Mouse (Mus musculus) midbrain, embryonic 12.5 days (tissue): ENCODE data around the gene Cdh4. TPM values are rescaled to one million over a fixed set of nuclear protein-coding genes. Genes with fewer than 3 reads are reported as not detected.

Experiments used
- ATAC-seq: fragments of 200-750 bp; cut with Nextera tagmentation; 2 replicates; pipeline ENCODE4 v1.8.0; 2017; ENCODE audit warnings: low read depth, moderate TSS enrichment, moderate library complexity; ENCODE audit not compliant: low FRiP score
- H3K27ac ChIP-seq: fragments of 300-500 bp; sonication (generic); replicated peaks from 2 replicates; pipeline ENCODE4 v1.5.1; 2016; ENCODE audit warnings: mild to moderate bottlenecking
- H3K27me3 ChIP-seq: fragments of 300-500 bp; sonication (generic); 2 replicates; pipeline ENCODE4 v1.6.1; 2016; ENCODE audit warnings: mild to moderate bottlenecking
- H3K36me3 ChIP-seq: fragments of 300-500 bp; sonication (generic); 2 replicates; pipeline ENCODE4 v1.6.1; 2016
- H3K4me1 ChIP-seq: fragments of 300-500 bp; sonication (generic); 2 replicates; pipeline ENCODE4 v1.6.1; 2016
- H3K4me2 ChIP-seq: fragments of 300-500 bp; sonication (generic); replicated peaks from 2 replicates; pipeline ENCODE4 v1.6.1; 2016; ENCODE audit warnings: mild to moderate bottlenecking, moderate library complexity
- H3K4me3 ChIP-seq: fragments of 300-500 bp; sonication (generic); 2 replicates; pipeline ENCODE4 v1.5.1; 2016; ENCODE audit warnings: mild to moderate bottlenecking
- H3K9ac ChIP-seq: fragments of 300-500 bp; sonication (generic); replicated peaks from 2 replicates; pipeline ENCODE4 v1.6.1; 2016; ENCODE audit warnings: mild to moderate bottlenecking, moderate library complexity
- H3K9me3 ChIP-seq: fragments of 300-500 bp; sonication (generic); 2 replicates; pipeline ENCODE4 v1.6.1; 2016; ENCODE audit warnings: mild to moderate bottlenecking
- WGBS: fragments of 180-500 bp; shearing (Covaris S2); methylation state at CpG from one replicate; pipeline ENCODE4 v1.1.7; 2016; 5-methylcytosine and 5-hydroxymethylcytosine counted together
- polyA plus RNA-seq: library from polyadenylated mRNA; unstranded; fragments of >200 nt; fragmentation: Nextera tagmentation; extraction: Ambion mirVana; gene quantifications from 2 replicates; pipeline ENCODE4 v1.2.1, GENCODE M21; 2016

The Cdh4 gene
- polyA plus RNA-seq, 1 experiment from 2014 or later: 18.2 TPM

DNA sequence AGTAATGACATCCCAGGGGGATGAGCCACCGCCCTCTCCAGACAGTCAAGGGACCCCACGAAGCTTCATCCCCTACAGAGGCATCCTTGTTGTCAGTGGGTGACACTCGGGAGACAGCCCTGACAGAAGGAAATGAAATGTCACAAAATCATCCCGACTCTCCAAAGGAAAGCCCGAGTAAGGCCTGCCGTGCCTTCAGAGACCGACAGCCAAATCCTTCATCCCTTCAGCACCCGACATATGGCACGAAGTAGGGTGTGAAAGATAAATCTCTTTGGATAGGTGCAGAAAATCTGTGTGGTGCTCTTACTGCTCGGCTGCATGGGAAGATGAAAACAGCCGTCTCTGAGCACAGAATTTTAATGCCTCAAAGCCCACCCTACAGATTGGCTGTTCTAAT, 312.5 kb downstream of the Cdh4 start:
- Histone ChIP-seq H3K4me3 (no peak overlapping the region), H3K36me3 (no peaks in the 10 kb centered on the region), H3K9ac (no peak overlapping the region), H3K27ac (no peak overlapping the region), H3K9me3 (no peaks in the 10 kb centered on the region), H3K4me2 (no peak overlapping the region), H3K4me1 (peaks cover 5% of the 10 kb centered on the region), H3K27me3 (no peaks in the 10 kb centered on the region)
- 75% methylated on average over 11 of the region's 11 CpGs for WGBS
- ATAC-seq: no peak

DNA sequence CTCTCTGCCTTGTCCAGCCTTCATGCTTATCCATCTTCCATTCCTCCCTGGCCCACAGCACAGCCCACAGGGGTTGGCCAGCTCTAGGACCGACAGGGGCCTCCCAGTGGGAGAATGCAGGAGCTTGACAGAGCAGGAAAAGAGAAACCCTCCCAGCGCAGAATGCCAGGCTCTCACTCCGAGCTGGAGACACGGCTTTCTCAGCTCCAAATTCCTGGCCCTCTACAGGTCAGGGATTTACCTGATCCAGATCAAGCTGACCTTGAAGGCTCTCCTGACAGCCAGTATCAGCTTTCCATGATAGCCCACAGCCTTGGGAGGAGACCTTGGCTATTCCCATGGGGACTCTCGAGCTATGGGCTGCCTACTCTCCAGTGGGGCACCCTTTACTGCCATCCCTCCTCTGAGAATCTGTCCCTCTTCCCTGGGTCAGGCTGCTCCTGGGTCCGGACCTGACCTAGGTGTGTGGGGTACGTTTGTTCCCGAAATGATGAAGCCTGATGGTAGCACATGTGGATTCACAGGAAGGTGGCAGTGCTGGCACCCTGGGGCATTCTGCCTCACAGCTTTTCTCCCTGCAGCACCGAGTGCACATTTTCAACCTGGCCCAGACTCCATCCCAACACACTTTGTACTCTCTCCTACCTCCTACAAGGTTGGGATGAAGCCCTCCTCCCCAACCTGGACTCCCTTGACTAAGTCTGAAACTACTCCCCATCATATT, 319.6 kb downstream of the Cdh4 start:
- Histone ChIP-seq H3K4me2 (no peak overlapping the region), H3K27ac (no peak overlapping the region), H3K36me3 (no peaks in the 10 kb centered on the region), H3K9me3 (no peaks in the 10 kb centered on the region), H3K4me1 (peaks cover 30% of the 10 kb centered on the region), H3K4me3 (no peak overlapping the region), H3K9ac (no peak overlapping the region; the same call in 1 of the 2 replicates), H3K27me3 (peaks cover 6% of the 10 kb centered on the region; the same call in 1 of the 2 replicates)
- no peak for ATAC-seq
- 62% methylated on average over 9 of the region's 9 CpGs for WGBS

DNA sequence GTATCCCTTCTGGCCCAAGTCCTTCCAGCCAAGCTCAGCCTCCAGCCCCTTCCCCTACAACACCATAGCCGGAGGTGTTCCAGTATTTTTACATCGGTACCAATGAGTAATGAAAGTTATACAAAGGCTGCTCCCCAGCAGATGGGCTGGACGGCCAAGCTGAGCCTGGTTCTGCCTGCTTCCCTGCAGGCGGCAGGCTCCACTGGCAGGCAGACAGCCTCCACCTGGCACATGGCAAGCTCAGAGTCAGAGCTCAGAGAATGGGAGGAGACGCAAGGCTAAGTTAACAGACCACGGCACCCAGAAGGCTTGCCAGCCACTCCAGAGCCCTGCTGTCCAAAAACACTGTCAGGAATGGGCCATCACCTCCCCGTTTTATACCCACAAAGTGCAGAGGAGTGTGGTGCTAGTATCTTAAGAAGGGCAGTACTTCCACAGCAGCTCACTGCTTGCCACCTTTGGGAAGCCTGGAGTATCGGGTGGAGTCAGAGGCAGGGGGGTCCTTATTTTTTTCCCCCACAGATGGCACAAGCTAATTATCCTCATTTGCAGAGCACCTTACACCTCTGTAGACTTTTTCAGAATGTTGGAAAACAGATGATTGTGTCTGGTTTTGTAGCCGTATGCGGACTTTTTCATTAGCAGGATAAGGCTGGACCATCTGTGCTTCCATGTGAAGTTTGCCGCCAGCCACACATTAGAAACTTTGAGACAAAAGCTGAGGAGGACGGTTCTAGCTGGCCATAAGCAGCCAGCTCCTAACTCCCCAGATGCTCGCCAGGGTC, 320.5 kb downstream of the Cdh4 start:
- Histone ChIP-seq H3K9me3 (no peaks in the 10 kb centered on the region), H3K9ac (no peak overlapping the region), H3K4me2 (no peak overlapping the region), H3K36me3 (no peaks in the 10 kb centered on the region), H3K27me3 (peaks cover 6% of the 10 kb centered on the region; the same call in 1 of the 2 replicates), H3K4me3 (no peak overlapping the region), H3K4me1 (peaks cover 38% of the 10 kb centered on the region), H3K27ac (no peak overlapping the region)
- ATAC-seq: no peak
- WGBS: 68% methylated on average over 13 of the region's 13 CpGs

DNA sequence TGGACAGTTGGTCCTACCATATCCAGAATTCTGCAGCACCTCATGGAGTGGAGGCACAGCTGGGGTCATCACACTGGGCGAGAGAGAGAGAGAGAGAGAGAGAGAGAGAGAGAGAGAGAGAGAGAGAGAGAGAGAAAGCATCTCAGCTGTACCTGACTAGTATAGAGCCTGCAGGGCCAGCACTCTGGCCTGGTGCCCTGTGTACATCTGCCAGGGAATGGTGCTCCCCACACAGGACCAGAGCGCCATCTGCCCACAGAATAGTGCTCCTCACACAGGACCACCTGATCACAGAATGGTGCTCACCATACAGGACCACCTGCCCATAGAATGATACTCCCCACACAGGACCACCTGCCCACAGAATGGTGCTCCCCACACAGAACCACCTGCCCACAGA, 322.2 kb downstream of the Cdh4 start:
- Histone ChIP-seq H3K9me3 (no peaks in the 10 kb centered on the region), H3K27ac (no peak overlapping the region), H3K36me3 (no peaks in the 10 kb centered on the region), H3K27me3 (peaks cover 8% of the 10 kb centered on the region; the same call in 1 of the 2 replicates), H3K4me2 (no peak overlapping the region), H3K4me3 (no peak overlapping the region), H3K9ac (no peak overlapping the region), H3K4me1 (peaks cover 53% of the 10 kb centered on the region)
- 75% methylated on average over 2 of the region's 2 CpGs for WGBS
- ATAC-seq: no peak

DNA sequence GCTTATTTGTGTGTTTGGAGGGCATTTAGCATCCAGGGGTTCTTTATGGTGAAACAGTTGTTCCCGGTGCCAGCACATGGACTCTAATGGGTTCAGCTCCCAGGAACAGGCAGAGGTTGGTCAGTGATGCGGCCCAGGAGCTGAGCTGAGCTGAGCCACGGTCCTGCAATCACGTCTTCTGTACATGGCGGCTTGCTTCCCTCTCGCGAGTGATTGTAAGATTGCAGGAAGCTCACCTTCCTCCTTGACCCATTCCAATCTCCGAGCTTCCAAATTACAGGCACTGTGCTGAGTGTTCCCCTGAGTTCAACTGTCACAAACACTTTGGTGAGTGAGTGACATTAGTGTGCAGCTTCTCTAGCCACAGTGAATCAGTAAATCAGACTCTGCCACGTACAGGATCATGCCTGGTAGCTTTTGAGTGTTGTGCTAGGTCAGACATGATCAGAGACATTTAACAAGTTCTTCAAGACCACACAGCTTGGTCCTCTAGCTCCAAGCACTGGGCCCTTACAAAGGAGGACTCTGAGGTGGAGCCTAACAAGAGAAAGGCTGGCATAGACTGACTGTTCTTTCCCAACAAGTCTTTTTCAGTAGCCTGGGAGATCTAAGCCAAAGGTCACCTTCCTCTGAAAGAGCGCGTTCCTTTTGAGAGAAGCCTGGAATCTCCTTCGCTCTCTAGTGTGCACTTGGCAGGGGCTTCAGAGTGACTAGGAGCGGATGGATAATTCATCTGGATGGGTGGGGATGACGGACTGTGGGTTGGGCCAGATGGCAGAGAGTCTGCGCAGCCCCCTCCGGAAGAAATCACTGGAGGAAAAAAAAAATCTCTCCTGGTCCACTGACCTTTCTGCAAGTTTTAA, 324.7 kb downstream of the Cdh4 start:
- peak overlapping the region; percentile 40 for H3K4me2 ChIP-seq
- H3K36me3 ChIP-seq: no peaks in the 10 kb centered on the region
- H3K4me1 ChIP-seq: peaks cover 50% of the 10 kb centered on the region
- peak; percentile 61 for ATAC-seq
- H3K9me3 ChIP-seq: no peaks in the 10 kb centered on the region
- H3K27ac ChIP-seq: no peak overlapping the region
- H3K27me3 ChIP-seq: peaks cover 8% of the 10 kb centered on the region; the same call in 1 of the 2 replicates
- H3K9ac ChIP-seq: no peak overlapping the region
- 21% methylated on average over 16 of the region's 16 CpGs for WGBS
- 0 out of 2 replicates have a peak overlapping the region, but pooled peaks have one; percentile 5 for H3K4me3 ChIP-seq

DNA sequence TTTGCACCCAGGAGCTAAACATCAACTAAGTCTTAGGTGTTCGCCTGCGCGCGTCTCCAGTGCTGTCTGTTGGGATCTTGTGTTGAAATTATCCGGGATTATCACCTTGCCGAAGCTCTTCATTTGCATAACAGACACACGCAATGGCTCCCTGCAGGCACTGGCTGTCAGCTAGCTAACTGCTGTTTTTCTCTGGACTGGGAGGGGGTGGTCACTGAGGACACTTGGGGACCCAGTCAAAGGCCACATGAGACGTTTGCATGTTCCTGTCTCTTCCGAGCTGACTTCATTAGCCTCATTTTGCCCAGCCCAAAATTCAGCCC, 325.3 kb downstream of the Cdh4 start:
- Histone ChIP-seq H3K9me3 (no peaks in the 10 kb centered on the region), H3K27me3 (peaks cover 8% of the 10 kb centered on the region; the same call in 1 of the 2 replicates), H3K9ac (no peak overlapping the region), H3K36me3 (no peaks in the 10 kb centered on the region), H3K4me3 (0 out of 2 replicates have a peak overlapping the region, but pooled peaks have one; percentile 5), H3K4me1 (peaks cover 45% of the 10 kb centered on the region), H3K4me2 (peak overlapping the region; percentile 40), H3K27ac (no peak overlapping the region; the same call in 1 of the 2 replicates)
- ATAC-seq: no peak
- WGBS: 3% methylated on average over 9 of the region's 9 CpGs

DNA sequence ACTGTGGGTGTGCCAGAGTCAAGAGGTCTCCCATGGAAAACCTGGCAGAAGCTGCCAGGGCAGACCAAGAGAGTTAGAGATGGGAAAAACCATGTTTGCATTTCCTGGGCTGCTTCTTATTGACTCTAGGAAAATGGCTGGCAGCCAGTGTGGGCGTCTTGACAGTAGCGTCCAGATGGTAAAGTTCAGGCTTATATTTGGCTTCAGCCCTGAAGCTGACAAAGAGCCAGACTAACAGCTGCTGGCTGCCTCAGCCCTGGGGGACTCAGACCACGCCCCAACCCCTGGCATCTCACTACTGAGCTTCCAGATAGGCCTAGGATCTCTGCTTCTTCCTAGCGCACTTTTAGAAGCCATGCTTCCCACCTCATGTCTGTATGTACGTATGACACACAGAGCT, 326.9 kb downstream of the Cdh4 start:
- 0 out of 2 replicates have a peak overlapping the region, but pooled peaks have one; percentile 35 for H3K27ac ChIP-seq

DNA sequence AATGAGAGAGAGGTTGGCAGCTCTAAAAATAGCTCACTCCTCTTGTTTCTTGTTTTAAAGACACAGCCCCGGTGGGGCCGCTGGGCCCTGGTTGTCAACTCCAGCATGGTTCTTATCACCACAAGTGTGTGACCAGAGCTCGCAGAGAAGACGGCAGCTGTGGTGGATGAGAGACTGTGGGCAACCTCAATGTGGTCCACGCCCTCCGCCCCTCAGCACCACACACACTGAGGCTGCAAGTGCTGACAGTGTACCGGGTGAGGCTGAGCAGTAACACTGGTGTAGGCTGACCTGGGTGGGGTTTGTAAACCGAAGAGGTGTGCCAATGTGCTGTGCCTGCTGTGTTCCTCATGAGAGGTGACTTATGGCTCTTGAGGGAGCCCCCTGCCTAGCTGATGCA, 327.7 kb downstream of the Cdh4 start:
- Histone ChIP-seq H3K9me3 (no peaks in the 10 kb centered on the region), H3K27me3 (peaks cover 8% of the 10 kb centered on the region; the same call in 1 of the 2 replicates), H3K27ac (no peak overlapping the region), H3K36me3 (no peaks in the 10 kb centered on the region), H3K4me3 (no peak overlapping the region), H3K4me2 (no peak overlapping the region), H3K4me1 (peaks cover 56% of the 10 kb centered on the region), H3K9ac (no peak overlapping the region)
- no peak for ATAC-seq
- WGBS: 85% methylated on average over 8 of the region's 8 CpGs

More for the DNA sequence above, 326.9 kb downstream of the Cdh4 start:
- WGBS: 75% methylated on average over 5 of the region's 5 CpGs
- no peaks in the 10 kb centered on the region for H3K9me3 ChIP-seq
- peaks cover 8% of the 10 kb centered on the region; the same call in 1 of the 2 replicates for H3K27me3 ChIP-seq
- no peak overlapping the region for H3K9ac ChIP-seq
- no peak for ATAC-seq
- H3K4me3 ChIP-seq: no peak overlapping the region
- peaks cover 48% of the 10 kb centered on the region for H3K4me1 ChIP-seq
- H3K4me2 ChIP-seq: no peak overlapping the region
- H3K36me3 ChIP-seq: no peaks in the 10 kb centered on the region

DNA sequence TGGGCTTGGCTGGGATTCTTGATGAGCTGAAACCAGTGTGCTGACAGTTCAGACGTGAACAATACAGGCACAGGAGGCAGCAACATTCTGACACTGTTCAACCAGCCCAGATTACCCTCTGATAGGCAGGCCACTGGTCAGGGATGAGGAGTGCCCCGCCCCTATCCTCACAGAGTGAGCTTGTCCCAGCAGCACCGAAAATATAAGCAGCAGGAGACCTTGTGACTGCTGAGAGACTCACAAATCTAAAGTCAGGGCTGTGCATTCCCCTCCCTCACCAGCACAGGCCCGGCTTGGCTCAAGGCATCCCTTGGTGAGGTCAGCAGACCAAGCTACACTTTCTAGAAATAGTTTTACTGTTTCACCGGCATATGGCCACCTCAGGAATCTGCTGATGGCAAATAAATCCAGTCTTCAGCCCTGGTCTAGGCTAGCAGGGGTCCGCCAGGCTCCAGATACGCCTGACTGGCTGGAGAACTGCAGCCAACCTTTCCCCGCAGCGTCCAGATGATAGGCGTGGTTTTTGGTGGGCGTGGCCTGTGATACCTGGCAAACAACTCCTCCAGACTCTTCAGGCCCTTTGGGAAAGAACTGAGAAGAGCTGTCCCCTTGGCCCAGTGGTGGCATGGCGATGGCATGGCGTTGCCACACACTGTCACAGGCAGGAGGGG, 332.3 kb downstream of the Cdh4 start:
- Histone ChIP-seq H3K27ac (no peak overlapping the region), H3K4me2 (no peak overlapping the region), H3K4me1 (peaks cover 34% of the 10 kb centered on the region), H3K9me3 (no peaks in the 10 kb centered on the region), H3K36me3 (no peaks in the 10 kb centered on the region), H3K4me3 (no peak overlapping the region), H3K9ac (no peak overlapping the region), H3K27me3 (no peaks in the 10 kb centered on the region)
- 11% methylated on average over 13 of the region's 13 CpGs for WGBS
- ATAC-seq: 0 out of 2 replicates have a peak, but pooled peaks have one; percentile 50

DNA sequence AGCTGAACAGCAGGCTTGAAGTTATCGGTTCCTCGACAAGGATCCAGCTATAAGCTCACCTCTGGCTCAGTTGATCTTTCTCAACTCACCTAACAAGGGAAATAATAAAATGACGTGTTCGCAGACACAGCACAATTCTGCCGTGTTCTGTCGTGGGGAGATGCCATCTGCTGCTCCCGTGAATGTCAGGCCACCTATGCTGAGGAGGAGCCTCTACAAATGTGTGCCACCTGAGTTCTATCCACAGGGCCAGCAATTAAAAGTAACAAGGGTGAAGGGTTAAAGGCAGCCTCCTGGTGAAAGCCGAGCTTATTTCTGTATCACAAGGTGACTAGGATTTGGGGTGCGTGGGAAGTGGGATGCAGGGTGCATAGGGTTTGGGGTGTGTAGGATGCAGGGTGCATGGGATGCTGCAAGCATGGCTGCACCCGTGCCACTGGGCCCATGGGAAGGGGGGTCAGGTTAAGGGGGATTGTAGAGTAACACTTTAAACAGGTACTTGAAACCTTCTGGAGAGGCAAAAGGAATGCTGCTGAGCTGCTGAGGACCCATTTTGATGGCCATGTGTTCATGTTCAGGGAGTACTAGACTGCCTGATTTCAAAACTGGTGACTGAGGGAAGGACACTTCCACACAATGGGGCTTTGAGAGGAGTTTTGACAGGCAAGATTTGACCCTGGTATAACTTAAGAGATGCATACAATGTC, 333.9 kb downstream of the Cdh4 start:
- WGBS: 91% methylated on average over 10 of the region's 10 CpGs
- Histone ChIP-seq H3K27me3 (no peaks in the 10 kb centered on the region), H3K4me3 (no peak overlapping the region), H3K9ac (no peak overlapping the region), H3K9me3 (no peaks in the 10 kb centered on the region), H3K27ac (no peak overlapping the region), H3K36me3 (no peaks in the 10 kb centered on the region), H3K4me1 (peaks cover 29% of the 10 kb centered on the region), H3K4me2 (no peak overlapping the region)
- ATAC-seq: no peak

DNA sequence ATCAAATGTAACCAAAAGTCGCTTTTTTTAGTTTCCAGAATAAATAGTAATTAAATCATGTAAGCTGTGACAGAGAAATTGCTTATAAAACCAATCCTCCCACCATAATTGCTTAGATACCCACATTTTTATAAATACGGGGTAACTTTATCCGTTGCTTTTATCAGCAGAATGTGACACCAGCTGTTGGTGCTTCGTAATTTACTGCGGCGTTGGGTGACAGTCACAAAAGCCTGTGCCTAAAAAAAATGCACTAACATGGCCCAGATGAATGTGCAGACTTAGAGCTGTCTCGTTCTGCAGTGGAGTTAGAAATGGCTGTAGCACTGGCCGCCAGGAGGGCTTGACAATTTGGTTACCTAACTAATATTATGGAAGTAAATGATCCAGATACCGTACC, 337.0 kb downstream of the Cdh4 start:
- no peak overlapping the region for H3K9ac ChIP-seq
- peaks cover 17% of the 10 kb centered on the region for H3K4me1 ChIP-seq
- no peak overlapping the region for H3K4me2 ChIP-seq
- no peak overlapping the region for H3K4me3 ChIP-seq
- H3K9me3 ChIP-seq: no peaks in the 10 kb centered on the region
- no peak overlapping the region for H3K27ac ChIP-seq
- H3K27me3 ChIP-seq: no peaks in the 10 kb centered on the region
- no peak for ATAC-seq
- no peaks in the 10 kb centered on the region for H3K36me3 ChIP-seq
- WGBS: 83% methylated on average over 9 of the region's 9 CpGs
